Mouse (Mus musculus): ENCODE data around the gene Il1rap. TPM values are rescaled to one million over a fixed set of nuclear protein-coding genes. Genes with fewer than 3 reads are reported as not detected.

Il1rap gene
- total RNA-seq, 1 experiment from 2014 or later = 21.3 TPM

- no peak for ATAC-seq (replicated peaks; ENCODE audit: insufficient number of reproducible peaks, low FRiP score, low TSS enrichment, poor library complexity, severe bottlenecking)
Measured at GRCm38 (mm10) chr16:26706503-26706902, 125.0 kb downstream of the Il1rap start.

GRCm38 (mm10) chr16:26710922-26711321, 129.4 kb downstream of the Il1rap start:
- no peak for ATAC-seq (replicated peaks; ENCODE audit: insufficient number of reproducible peaks, low FRiP score, low TSS enrichment, poor library complexity, severe bottlenecking)

DNA sequence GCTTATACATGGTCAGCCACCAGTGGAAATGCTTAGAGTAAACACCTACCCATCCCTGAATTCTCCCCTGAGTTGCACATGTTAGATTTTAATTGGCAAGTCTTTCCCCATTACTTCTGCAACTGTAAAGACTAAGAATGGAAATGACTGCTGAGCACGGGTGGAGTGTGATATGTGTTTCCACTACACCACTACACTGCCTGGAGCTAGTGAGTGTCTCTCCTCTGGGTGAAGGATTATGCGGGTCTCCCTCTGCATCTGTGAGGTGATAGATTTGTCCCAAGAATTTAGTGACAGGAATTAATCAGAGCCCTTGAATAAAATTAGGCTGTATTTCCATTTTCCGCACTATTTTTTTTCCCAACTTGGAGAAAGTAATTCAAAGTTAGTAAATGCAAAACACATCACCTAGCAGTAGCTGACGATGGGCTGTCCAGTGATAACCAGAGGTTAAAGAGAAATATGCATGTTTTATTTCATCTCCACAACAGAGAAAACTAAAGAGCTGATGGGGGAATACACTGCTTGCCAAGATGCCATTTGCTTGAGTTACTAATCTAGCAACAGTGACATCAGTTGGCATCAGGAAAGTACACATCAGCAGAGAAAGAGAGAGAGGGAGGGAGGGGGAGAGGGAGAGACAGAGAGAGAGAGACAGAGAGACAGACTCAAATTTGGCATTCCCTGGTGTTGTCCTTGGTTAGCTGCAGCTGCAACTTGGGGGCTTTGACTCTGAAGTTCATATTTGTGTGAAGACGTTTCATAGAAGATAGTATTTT, 132.2 kb downstream of the Il1rap start:
- no peak for ATAC-seq (replicated peaks; ENCODE audit: insufficient number of reproducible peaks, low FRiP score, low TSS enrichment, poor library complexity, severe bottlenecking)

DNA sequence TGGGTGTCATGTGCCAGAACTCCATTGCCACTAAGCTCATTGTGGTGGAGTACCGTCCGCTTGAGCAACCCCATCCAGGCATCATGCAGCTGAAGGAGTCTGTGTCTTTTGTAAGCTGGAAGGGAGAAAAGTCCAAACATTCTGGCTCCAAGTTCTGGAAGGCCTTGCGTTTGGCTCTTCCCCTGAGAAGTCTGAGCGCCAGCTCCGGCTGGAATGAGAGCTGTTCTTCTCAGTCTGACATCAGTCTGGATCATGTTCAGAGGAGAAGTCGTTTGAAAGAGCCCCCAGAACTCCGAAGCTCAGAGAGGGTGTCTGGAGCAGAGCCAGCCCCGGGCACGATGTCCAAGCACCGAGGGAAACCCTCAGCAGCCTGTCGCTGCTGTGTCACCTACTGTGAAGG, 141.0 kb downstream of the Il1rap start:
- no peak for ATAC-seq (replicated peaks; ENCODE audit: insufficient number of reproducible peaks, low FRiP score, low TSS enrichment, poor library complexity, severe bottlenecking)

DNA sequence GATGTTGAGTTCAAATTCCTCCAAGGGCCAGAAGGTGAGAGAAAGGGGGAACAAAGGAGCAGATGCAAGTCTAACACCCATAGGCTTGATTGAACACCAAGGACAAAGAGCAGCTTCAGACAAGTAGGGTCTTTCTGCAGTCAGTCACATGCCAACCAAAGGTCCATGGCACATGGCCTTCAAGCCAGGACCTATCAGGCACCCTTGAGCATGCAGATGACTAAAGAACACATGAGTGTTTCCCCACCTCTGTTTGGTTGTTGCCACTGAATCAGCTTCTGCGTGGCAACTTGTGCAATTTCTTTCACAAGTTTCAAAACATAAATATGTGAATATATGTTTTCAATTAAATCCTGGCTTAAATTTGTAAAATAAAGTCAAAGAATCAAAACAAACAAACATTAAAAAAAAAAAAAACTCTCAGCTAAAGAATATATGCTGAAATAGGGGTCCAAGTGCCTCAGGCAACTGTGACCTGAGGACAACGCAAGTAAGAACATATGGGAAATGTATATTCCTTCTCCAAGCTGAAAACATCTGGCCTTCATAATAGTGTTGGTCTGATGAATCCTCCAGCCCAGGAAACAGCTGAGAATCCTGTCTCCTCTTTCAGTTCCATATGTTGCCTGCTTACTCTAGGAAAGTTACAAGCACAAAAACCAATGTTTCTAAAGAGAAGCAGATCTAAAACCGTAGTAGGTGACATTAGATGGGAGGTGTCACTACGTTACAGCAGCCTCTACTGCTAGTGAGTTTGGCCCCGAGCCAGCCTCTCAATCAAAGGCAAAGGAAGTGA, 142.6 kb downstream of the Il1rap start:
- no peak for ATAC-seq (replicated peaks; ENCODE audit: insufficient number of reproducible peaks, low FRiP score, low TSS enrichment, poor library complexity, severe bottlenecking)

GRCm38 (mm10) chr16:26728139-26728538, 146.6 kb downstream of the Il1rap start:
- no peak for ATAC-seq (replicated peaks; ENCODE audit: insufficient number of reproducible peaks, low FRiP score, low TSS enrichment, poor library complexity, severe bottlenecking)

DNA sequence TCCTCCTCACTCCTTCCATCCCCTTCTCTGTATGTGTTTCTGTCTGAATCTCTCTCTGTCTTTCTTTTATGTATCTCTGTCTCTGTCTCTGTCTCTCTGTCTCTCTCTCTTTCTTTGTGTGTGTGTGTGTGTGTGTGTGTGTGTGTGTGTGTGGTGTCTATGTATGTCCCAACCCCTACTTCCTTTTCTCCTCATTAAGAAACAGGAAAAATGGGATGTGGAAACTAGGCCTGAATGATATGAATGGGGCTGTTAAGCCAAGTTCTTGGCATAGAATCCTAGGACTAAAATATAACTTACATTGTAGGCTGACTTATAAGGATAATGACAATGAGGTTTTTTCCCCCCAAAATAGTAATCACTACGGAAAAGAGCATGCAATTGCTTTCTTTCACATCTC, 149.4 kb downstream of the Il1rap start:
- ATAC-seq (replicated peaks; ENCODE audit: insufficient number of reproducible peaks, low FRiP score, low TSS enrichment, poor library complexity, severe bottlenecking) = no peak

DNA sequence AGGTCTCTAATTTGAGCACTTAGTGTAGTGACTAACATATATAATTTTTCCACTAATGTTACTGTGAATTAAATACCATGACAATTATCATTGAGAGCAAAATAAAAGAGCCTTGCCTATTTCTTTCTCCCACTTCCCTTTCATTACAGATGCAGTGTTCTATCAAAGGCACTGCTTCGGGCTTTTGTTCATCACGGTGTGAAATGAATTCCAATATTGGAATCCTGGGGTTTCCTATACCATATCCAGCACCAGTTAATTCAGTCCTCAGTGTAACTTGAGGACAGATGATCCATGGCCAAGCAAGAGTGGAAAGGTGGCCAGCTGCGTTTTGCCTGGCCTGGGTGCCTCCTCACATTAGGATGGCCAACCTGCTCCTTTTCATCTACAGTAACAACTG, 151.1 kb downstream of the Il1rap start:
- no peak for ATAC-seq (replicated peaks; ENCODE audit: insufficient number of reproducible peaks, low FRiP score, low TSS enrichment, poor library complexity, severe bottlenecking)

DNA sequence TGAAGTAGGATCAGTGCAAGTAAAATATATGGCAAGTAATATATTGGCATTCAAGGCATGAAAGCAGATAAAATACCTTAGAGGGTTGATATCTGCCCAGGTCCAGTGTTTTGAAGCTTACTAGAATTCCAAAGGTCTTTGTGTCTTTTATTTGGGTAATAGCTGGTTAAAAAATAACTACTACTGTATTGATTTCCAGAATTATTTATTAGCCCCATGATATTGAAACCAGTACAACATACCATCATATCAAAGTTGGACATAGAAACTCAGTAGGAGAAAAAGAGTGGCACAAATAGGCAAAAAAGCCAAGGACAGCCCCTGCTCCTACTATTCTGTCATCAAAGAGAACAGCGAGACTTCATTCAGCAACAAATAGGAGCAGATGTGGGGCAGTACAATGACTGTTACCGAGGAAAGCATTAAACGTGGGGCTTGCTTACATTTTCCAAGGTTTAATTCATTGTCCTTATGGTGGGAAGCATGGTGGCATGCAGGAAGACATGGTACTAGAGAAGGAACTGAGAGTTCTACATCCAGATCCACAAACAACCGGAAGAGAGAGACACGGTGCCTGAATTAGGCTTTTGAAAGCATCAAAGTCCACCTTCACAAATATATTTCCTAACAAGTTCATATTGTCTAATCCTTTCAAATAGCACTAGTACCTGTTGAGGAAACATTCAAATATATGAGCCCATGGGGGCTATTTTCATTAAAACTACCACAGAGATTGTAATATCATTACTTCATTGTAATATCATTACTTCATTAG, 174.1 kb downstream of the Il1rap start:
- ATAC-seq (replicated peaks; ENCODE audit: insufficient number of reproducible peaks, low FRiP score, low TSS enrichment, poor library complexity, severe bottlenecking) = no peak

DNA sequence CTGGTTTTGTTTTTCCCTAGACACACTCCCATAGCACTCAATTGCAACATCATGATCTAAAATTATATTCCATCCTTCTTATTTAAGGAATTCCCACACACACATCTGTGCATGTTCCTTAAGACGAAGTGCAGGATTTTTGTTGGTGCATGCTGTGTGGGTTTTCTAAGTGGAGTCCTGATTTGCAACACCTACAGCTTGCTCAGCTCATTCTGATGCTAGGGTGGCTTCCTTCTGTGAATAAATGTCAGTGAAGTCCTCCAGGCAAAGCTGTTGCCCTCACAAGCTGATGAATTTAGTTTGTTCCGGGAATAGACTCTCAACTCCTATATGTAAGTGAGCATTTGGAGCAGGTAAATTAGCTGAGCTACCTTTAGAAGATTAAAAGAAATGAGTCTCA, 194.5 kb downstream of the Il1rap start:
- no peak for ATAC-seq (replicated peaks; ENCODE audit: insufficient number of reproducible peaks, low FRiP score, low TSS enrichment, poor library complexity, severe bottlenecking)

DNA sequence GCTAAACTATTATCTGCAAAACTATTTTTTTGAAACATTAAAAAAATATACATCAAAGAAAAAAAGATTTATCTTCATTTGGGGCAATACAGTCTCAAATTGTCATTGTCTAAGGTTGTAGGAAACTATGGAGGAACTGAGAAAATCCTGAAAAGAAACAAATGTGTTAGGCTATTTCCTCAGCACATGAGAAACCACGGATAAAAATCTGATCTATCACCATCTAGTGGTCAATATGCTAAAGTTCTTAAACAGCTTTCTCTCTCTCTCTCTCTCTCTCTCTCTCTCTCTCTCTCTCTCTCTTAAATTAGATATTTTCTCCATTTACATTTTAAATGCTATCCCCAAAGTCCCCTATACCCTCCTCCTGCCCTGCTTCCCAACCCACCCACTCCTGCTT, 195.6 kb downstream of the Il1rap start:
- ATAC-seq (replicated peaks; ENCODE audit: insufficient number of reproducible peaks, low FRiP score, low TSS enrichment, poor library complexity, severe bottlenecking) = no peak

Other genes with a start within 250 kb of the Il1rap start
- gene Cldn1, start 209.9 kb upstream of the Il1rap start, total RNA-seq (2017) = 0.53 TPM in 1 of 3 replicates, not detected in the others
- gene Cldn16, start 118.6 kb upstream of the Il1rap start, total RNA-seq (2017) = not detected in 3 replicates
- gene Tmem207, start 54.9 kb upstream of the Il1rap start, total RNA-seq (2017) = 0.32 TPM in 1 of 3 replicates, not detected in the others

Data from monocyte, adult 5-6 weeks (primary cell).